Mouse (Mus musculus) neural tube, embryonic 14.5 days (tissue): ENCODE measurements around the gene C1qtnf12. TPM values are rescaled to one million over a fixed set of nuclear protein-coding genes. Genes with fewer than 3 reads are reported as not detected.

Source experiments
- ATAC-seq: fragments of 200-750 bp; cut with Nextera tagmentation; 2 replicates; pipeline ENCODE4 v1.8.0; 2017; ENCODE audit warnings: low read depth, mild to moderate bottlenecking, moderate TSS enrichment, moderate library complexity
- H3K27ac ChIP-seq: fragments of 300-500 bp; sonication (generic); 2 replicates; pipeline ENCODE4 v1.5.1; 2014; ENCODE audit warnings: low read depth, mild to moderate bottlenecking, control low read depth, low read length, moderate library complexity, mixed read lengths
- H3K27me3 ChIP-seq: fragments of 300-500 bp; sonication (generic); 2 replicates; pipeline ENCODE4 v1.6.1; 2014; ENCODE audit warnings: low read length; ENCODE audit not compliant: control insufficient read depth, insufficient read depth
- H3K36me3 ChIP-seq: fragments of 300-500 bp; sonication (generic); 2 replicates; pipeline ENCODE4 v1.6.1; 2014; ENCODE audit warnings: low read length, mixed read lengths; ENCODE audit not compliant: control insufficient read depth, insufficient read depth
- H3K4me1 ChIP-seq: fragments of 300-500 bp; sonication (generic); 2 replicates; pipeline ENCODE4 v1.6.1; 2014; ENCODE audit warnings: low read length; ENCODE audit not compliant: control insufficient read depth, insufficient read depth
- H3K4me2 ChIP-seq: fragments of 300-500 bp; sonication (generic); 2 replicates; pipeline ENCODE4 v1.6.1; 2014; ENCODE audit warnings: mild to moderate bottlenecking, low read depth, low read length, control low read depth
- H3K4me3 ChIP-seq: fragments of 300-500 bp; sonication (generic); 2 replicates; pipeline ENCODE4 v1.5.1; 2014; ENCODE audit warnings: low read depth, low read length, control low read depth, mixed read lengths
- H3K9ac ChIP-seq: fragments of 300-500 bp; sonication (generic); replicated peaks from 2 replicates; pipeline ENCODE4 v1.6.1; 2014; ENCODE audit warnings: low read depth, mild to moderate bottlenecking, control low read depth, low read length, mixed read lengths
- H3K9me3 ChIP-seq: fragments of 300-500 bp; sonication (generic); 2 replicates; pipeline ENCODE4 v1.6.1; 2016; ENCODE audit warnings: low read length; ENCODE audit not compliant: control insufficient read depth
- WGBS: fragments of 180-500 bp; shearing (Covaris S2); extraction: QIAGEN DNeasy Blood & Tissue Kit; methylation state at CpG from one replicate; pipeline ENCODE4 v1.1.7; 2014; 5-methylcytosine and 5-hydroxymethylcytosine counted together
- polyA plus RNA-seq: library from polyadenylated mRNA; unstranded; fragments of >200 nt; fragmentation: Nextera tagmentation; extraction: Ambion mirVana; gene quantifications from 2 replicates; pipeline ENCODE4 v1.2.1, GENCODE M21; 2014

The C1qtnf12 gene
- polyA plus RNA-seq: 10.5 and 11.5 TPM in 2 replicates

- H3K9me3 ChIP-seq: no peaks in the 10 kb centered on the region
- under 1% methylated on average over 35 of the region's 42 CpGs for WGBS
- H3K4me1 ChIP-seq: peaks cover 6% of the 10 kb centered on the region
- peak; percentile 65; the same call in 1 of the 2 replicates for ATAC-seq
- H3K4me3 ChIP-seq: peak within 1 kb of the TSS; percentile 35
- H3K27ac ChIP-seq: no peak within 1 kb of the TSS
- peak within 1 kb of the TSS; percentile 67 for H3K4me2 ChIP-seq
- peak within 1 kb of the TSS; percentile 57 for H3K9ac ChIP-seq
- H3K36me3 ChIP-seq: 0 out of 2 replicates have a peak, but pooled peaks cover 7% of the 10 kb centered on the region
- no peaks in the 10 kb centered on the region for H3K27me3 ChIP-seq
These were observed at the start of gene C1qtnf12 for GRCm38 (mm10) chr4:155962167-155962971. C1qtnf12 (plus strand) TSS chr4:155962318.

- H3K9me3 ChIP-seq: no peaks in the 10 kb centered on the region
- no peak overlapping the region for H3K9ac ChIP-seq
- H3K36me3 ChIP-seq: no peaks in the 10 kb centered on the region
- no peaks in the 10 kb centered on the region for H3K27me3 ChIP-seq
- no peak overlapping the region for H3K27ac ChIP-seq
- H3K4me3 ChIP-seq: no peak overlapping the region
- 71% methylated on average over 1 of the region's 1 CpGs for WGBS
- no peak overlapping the region for H3K4me2 ChIP-seq
- no peak for ATAC-seq
- H3K4me1 ChIP-seq: no peaks in the 10 kb centered on the region
These were observed 30.1 kb upstream of the C1qtnf12 start for GRCm38 (mm10) chr4:155932031-155932430.

- Histone ChIP-seq H3K4me1 (peaks cover 16% of the 10 kb centered on the region), H3K4me2 (peak overlapping the region; percentile 93), H3K9me3 (no peaks in the 10 kb centered on the region), H3K9ac (peak overlapping the region; percentile 84), H3K27ac (peak overlapping the region; percentile 76), H3K36me3 (peaks cover 7% of the 10 kb centered on the region; the same call in 1 of the 2 replicates), H3K27me3 (no peaks in the 10 kb centered on the region), H3K4me3 (peak overlapping the region; percentile 93)
- WGBS: 2% methylated on average over 17 of the region's 17 CpGs
- peak; percentile 48 for ATAC-seq
These were observed 19.1 kb upstream of the C1qtnf12 start for GRCm38 (mm10) chr4:155943049-155943452.

GRCm38 (mm10) chr4:155943534-155944249, 18.4 kb upstream of the C1qtnf12 start, which contains the start of gene Ube2j2:
Ube2j2 (plus strand) TSS chr4:155943831.
- H3K36me3 ChIP-seq: peaks cover 13% of the 10 kb centered on the region
- no peaks in the 10 kb centered on the region for H3K27me3 ChIP-seq
- peaks cover 16% of the 10 kb centered on the region for H3K4me1 ChIP-seq
- peak within 1 kb of the TSS; percentile 93 for H3K4me2 ChIP-seq
- peak within 1 kb of the TSS; percentile 76 for H3K27ac ChIP-seq
- under 1% methylated on average over 85 of the region's 85 CpGs for WGBS
- no peaks in the 10 kb centered on the region for H3K9me3 ChIP-seq
- peak; percentile 98 for ATAC-seq
- H3K4me3 ChIP-seq: peak within 1 kb of the TSS; percentile 93
- H3K9ac ChIP-seq: peak within 1 kb of the TSS; percentile 84

- peak overlapping the region; percentile 84 for H3K9ac ChIP-seq
- whole genome bisulfite sequencing: under 1% methylated on average over 17 of the region's 17 CpGs
- H3K27me3 ChIP-seq: no peaks in the 10 kb centered on the region
- ATAC-seq: peak; percentile 22; the same call in 1 of the 2 replicates
- peaks cover 16% of the 10 kb centered on the region for H3K4me1 ChIP-seq
- H3K36me3 ChIP-seq: peaks cover 19% of the 10 kb centered on the region
- peak overlapping the region; percentile 93 for H3K4me2 ChIP-seq
- H3K27ac ChIP-seq: peak overlapping the region; percentile 76
- peak overlapping the region; percentile 93 for H3K4me3 ChIP-seq
- no peaks in the 10 kb centered on the region for H3K9me3 ChIP-seq
These were observed 17.8 kb upstream of the C1qtnf12 start for GRCm38 (mm10) chr4:155944271-155944670.

- Histone ChIP-seq H3K4me2 (no peak overlapping the region), H3K4me3 (no peak overlapping the region), H3K9me3 (no peaks in the 10 kb centered on the region), H3K27me3 (no peaks in the 10 kb centered on the region), H3K36me3 (peaks cover 33% of the 10 kb centered on the region), H3K27ac (no peak overlapping the region), H3K9ac (no peak overlapping the region), H3K4me1 (peaks cover 16% of the 10 kb centered on the region)
- no peak for ATAC-seq
These were observed 15.0 kb upstream of the C1qtnf12 start for GRCm38 (mm10) chr4:155947094-155947493.

GRCm38 (mm10) chr4:155955491-155955890, 6.6 kb upstream of the C1qtnf12 start:
- ATAC-seq: no peak
- H3K36me3 ChIP-seq: peaks cover 28% of the 10 kb centered on the region
- 94% methylated on average over 6 of the region's 6 CpGs for WGBS

GRCm38 (mm10) chr4:155959275-155959674, 2.8 kb upstream of the C1qtnf12 start:
- H3K36me3 ChIP-seq: peaks cover 22% of the 10 kb centered on the region
- no peak for ATAC-seq

More at GRCm38 (mm10) chr4:155955491-155955890, 6.6 kb upstream of the C1qtnf12 start:
- Histone ChIP-seq H3K9ac (no peak overlapping the region), H3K27me3 (no peaks in the 10 kb centered on the region), H3K4me2 (no peak overlapping the region), H3K4me1 (no peaks in the 10 kb centered on the region), H3K9me3 (no peaks in the 10 kb centered on the region), H3K27ac (no peak overlapping the region), H3K4me3 (no peak overlapping the region)

More at GRCm38 (mm10) chr4:155959275-155959674, 2.8 kb upstream of the C1qtnf12 start:
- Histone ChIP-seq H3K4me3 (no peak overlapping the region), H3K27me3 (no peaks in the 10 kb centered on the region), H3K4me1 (peaks cover 6% of the 10 kb centered on the region), H3K27ac (no peak overlapping the region), H3K4me2 (no peak overlapping the region), H3K9ac (no peak overlapping the region), H3K9me3 (no peaks in the 10 kb centered on the region)
- 9% methylated on average over 5 of the region's 5 CpGs for WGBS
